Mouse (Mus musculus) cerebellum, adult (tissue): Measurements from ENCODE around the gene Ptk6.

ENCODE experiments used
- ATAC-seq: cut with Nextera tagmentation; 2 replicates; pipeline ENCODE4 v1.9.2; 2017; ENCODE audit warnings: mild to moderate bottlenecking, moderate library complexity, mixed read lengths; ENCODE audit not compliant: insufficient number of reproducible peaks, low FRiP score, low TSS enrichment

Gene Ptk6

DNA sequence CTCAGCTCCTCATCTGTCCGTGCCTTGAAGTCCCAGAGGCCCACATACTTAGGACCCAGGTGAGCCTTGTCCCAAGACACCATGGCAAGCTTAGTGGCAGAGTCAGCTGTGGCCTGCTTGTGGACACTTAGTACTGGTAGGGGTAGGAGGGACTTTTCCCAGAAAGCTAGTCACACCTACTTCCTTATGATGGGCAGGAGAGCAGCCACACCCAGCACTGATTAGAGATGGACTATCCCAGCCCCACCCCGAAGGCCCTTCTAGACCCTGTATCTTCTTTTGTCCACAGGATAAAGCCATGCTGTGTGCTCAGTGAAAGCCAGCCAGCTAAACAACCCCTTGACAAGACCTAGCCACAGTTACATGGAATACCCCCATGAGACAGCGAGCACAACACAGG is at the start of gene Ptk6:
Gene Ptk6 (minus strand): TSS at position 368 of the 400 bp plus-strand sequence.
- no peak for ATAC-seq

DNA sequence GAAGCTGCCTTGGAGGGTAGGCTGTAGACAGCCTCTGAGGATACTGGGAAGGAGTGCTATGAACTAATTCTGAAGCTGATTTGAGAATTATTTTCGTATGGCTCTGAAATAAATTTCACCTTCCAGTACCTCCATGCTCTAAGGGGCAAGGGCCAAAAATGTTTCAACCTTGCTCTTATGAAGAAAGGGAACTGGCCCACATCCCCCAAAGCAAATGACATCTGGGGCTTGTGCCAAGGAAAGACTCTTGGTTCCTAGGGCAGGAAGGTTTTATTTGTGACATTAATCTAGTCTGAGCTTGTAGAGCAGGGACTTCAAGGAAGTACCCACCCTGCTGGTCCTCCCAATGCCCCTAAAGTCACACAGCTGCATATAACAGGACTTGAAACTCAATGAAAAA is 49.3 kb upstream of the Ptk6 start:
- no peak for ATAC-seq

DNA sequence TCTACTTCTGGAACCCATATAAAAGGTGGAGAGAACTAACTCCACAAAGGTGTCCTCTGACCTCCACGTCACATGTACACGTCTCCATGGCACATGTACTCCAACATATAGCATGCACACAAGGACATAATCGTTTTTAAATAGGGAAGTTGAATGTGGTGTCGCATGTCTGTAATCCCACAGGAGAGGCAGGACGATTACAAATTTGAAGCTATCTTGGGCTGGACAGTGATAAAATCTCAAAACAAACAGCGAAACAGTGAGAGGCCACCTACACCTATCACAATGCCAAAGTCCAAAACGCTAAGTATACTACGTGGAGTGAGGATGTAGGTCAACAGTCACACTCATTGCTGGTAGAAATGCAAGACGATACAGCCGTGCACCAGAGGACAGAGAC is 46.6 kb upstream of the Ptk6 start:
- ATAC-seq = no peak

DNA sequence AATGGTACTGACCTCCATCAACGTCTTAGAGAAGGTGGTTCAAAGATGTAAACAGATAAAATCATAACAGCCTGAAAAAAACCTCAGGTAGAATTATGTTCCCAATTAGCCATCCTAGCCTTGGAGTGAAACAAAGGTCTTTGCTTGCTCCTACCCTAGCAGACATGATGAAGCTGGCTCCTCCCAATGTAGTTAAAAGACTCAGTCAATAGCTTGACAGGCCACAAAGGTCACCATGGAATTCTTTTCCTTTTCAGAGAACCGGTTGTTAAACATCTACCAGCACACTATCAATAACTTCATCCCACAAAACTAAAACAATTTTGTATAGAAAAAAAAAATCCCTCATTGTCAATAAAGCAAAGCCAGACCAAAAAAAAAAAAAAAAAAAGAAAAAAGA is 42.4 kb upstream of the Ptk6 start:
- ATAC-seq = no peak

DNA sequence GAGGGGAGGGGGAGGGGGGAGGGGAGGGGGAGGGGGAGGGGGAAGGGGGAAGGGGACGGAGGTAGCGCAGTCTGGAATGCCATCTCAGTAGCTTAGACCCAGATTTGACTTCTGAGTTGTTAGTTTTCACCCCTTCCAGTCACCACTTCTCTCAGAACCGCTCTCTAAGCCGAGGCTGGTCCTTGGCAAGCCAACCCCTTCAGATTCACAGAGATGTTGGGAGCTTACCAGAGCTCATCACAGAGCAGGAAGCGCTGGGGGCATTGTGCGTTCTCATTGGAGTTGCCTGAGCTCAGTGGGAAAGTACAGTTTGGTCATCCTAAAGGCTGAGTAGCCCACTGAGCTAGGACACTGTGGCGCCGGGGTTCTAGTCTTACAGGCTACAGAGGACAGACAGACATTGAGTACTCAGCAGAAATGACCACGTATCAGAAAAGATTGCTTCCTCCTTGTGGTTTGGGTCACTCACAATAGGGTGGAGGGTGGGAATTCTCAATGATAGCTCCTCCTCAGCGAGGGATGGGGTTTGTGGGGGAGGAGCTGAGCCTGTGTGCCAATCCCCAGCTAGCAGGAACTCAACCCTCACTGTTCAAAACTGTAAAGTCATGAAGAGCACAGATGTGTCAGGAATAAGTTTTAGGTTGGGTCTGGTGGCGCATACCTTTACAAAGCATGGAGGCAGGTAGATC is 41.3 kb upstream of the Ptk6 start:
- ATAC-seq = no peak

DNA sequence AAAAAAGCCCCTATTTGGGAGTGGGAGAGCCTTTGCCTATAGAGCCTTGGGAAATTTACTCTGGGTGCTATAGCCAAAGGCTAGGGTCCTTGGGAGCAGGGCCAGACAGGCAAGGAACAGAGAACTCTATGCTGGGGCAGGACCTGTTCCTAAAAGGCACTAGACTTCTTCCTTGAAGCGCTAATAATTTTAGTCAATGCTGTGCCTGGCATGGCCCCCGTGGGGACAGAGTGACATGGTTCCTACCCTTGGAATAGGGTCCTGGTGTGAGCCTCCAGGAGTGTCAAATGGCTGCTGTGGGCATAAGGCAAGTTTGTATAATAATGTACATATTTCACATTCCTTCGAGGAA is 39.7 kb upstream of the Ptk6 start:
- ATAC-seq = no peak

DNA sequence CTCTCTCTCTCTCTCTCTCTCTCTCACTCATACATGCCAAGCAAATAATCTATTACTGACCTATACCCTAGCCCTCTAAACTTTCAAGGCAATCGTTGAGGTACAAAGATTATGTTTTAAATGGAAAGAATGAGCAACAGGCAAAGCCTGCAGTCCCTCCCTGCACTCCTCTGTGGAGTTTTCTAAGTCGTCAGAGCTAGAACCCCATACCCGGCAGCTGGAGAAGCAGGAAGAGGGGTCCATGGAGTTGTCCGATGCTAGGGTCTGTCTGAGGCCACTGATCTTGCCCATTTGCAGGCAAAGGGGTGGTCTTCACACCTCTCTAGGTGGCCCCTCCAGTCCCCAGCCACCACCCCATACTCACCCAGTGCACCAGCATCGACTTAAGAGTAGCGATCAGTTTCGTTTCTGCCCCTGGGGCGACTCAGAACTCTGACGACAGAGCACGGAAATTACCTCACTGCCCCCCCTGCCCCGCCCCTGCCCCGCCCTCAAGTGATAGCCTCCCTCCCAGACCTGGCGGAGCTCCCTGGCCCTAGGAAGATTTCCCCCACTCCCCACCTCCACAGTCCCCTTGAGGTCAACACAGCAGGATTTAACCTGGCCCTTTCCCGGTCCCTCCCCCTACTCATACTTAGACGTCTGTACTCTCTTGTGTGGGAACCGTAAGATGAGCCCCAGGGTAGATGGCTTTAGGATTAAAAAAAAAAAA is 39.2 kb upstream of the Ptk6 start, which contains the start of gene Helz2:
Gene Helz2 (minus strand): TSS at position 426 of the 712 bp plus-strand sequence.
- ATAC-seq = no peak

DNA sequence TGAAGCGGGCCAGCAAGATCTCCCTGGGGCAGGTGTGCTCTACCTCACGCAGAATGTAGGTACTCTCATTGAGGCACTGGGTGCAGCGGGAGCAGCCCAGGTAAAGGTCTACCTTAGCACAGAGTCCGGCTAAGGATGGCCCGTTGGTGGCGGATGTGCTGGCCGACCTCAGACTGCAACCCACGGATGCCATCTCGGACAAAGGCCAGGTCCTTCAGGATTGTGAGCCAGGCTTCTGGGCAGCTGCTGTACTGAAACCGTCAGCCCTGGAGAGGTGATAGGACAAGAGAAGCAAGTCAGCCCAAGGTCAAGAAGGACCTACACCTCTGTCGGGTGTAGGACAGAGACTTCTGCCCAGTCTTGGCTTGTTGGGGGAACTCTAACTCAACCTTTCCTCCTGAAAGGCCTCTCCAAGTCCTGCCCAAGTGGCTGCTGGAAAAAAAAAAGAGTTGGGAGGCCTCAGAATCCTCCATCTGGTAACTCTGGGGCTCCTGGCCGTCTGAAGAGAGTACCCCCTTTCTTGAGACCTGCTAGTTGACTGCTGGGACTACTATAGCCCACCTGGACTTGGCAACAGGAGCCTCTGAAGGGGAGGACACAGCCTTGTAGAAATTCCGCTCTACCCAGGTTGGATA is 38.3 kb upstream of the Ptk6 start:
- ATAC-seq = no peak

DNA sequence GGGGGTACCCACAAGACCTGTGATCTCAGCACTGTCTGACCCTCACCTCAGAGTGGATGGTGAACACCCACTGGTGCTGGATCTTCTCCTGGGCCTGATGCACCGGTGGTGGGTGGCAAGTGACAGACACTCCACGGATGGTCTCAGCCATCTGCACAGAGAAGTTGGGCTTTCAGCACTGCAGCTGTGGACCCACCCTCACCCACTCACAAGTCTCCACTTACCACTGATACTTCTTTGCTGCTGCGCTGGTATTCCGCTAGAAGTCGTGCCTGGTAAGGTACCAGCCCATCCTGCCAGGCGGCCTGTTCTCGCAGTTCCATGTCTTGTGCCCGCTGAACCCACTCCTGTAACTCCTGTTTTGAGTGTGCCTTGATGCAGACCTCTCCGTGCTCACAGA is 36.7 kb upstream of the Ptk6 start:
- ATAC-seq = no peak

DNA sequence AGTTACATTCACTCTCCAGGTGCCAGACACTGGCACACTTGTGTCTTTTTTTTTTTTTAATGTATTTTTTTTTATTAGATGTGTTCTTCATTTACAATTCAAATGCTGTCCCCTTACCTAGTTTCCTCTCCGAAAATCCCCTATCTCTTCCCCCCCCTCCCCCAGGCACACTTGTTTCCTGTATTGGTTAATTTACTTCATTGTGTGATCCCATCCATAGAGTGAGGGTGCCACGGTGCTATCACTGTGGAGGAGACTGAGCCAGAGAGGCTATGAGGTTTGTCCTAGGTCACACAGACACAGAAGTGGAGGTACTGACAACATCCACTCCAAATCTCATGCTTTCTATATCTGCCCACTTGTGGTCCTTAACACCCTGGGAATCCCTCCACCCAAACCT is 36.3 kb upstream of the Ptk6 start:
- no peak for ATAC-seq

DNA sequence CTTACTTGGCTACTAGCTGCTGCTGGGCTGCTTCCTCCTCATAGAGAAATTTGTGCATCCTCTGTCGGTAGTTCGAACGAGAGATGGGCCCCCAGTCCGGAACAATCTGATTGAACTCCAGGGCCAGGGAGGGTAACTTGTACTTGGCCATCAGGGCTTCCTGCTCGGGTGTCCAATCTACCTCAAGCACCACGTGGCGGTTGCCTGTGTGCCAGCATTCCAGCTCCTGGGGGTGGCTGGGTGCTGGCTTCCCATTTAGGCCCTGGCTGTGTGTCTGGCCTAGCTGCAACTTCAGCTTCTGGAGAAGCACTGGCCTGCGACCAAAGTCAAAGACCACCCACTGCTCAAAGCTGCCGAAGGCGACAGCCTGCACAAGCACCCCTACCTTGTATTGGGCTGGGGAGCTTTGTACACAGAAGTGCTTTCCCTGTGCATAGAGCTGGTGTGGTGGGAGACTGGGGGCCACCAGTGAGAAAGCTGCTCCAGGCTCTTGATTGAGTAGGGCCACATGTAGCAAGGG is 35.6 kb upstream of the Ptk6 start:
- no peak for ATAC-seq

DNA sequence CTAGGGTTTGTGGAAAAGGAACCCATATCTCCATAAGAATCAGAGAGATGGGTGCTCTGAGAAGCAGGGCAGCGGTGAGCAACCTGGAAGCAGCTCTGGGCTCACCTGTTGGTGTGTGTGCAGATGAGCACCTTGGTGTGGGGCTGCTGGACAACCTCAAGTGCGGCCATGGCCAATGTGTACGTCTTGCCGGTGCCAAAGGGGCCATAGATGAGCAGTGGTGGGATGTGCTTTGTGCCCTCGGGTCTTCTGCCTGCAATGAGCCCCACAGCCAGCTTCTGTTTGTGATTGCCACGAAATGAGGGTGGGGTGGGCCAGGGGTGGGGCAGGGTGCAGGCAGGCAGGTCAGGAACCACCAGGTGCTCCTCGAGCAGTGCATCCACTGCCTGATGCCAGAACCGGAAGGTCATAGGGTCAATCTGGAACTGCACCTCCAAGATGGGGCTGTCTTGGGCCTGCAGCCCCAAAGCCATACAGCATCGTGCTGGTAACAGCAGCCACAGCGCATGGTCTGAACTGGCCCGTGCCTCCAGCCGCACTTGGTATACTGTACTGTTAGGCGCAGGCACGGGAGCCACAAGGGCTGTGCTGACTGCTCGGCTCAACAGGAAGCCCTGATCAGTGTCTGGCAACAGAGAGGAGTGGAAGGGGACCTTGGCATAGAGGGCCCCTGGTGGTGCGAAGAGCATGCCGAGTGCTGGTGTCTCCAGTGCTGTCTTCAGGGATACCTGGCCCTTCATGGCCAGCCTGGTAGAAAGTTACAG is 34.8 kb upstream of the Ptk6 start:
- no peak for ATAC-seq

DNA sequence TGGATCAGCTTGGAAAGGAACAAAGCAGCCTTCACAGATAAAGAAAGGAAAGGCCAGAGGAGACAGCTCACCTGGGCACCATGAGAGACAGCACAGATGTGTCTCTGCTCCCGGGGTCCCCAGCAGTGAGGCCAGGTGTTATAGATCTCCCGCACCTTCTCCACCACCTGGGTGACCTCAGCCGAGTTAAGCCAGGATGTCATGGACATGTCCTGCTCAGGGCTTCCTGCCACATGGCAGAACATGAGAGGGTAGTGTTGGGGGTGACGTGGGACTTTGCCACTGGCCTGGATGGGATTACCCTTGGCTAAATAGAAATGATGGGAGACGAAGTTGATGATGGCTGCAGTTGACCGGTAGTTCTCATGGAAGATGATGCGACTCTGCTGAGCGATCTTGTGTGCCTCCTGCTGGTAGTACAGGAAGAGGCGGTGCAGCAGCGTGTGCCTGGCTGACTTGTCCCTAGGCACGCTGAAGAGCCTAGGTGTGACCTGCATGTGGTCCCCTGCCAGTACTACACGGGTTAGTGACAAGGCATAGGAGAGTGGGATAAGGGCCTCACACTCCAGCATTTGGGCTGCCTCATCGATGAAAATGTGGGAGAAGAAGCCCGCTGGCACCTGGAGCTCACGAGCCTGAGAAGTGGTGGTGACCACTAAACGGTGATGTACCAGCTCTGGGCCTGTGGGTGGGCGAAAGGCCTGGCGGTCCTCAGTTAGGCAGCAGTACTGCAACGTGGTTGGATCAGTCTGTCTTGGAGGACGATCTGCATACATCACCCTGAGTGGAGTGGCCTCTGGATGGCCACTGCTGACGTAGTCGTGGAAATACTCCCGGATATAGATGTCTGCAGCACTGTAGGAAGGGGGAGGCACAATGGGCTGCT is 33.3 kb upstream of the Ptk6 start:
- no peak for ATAC-seq

DNA sequence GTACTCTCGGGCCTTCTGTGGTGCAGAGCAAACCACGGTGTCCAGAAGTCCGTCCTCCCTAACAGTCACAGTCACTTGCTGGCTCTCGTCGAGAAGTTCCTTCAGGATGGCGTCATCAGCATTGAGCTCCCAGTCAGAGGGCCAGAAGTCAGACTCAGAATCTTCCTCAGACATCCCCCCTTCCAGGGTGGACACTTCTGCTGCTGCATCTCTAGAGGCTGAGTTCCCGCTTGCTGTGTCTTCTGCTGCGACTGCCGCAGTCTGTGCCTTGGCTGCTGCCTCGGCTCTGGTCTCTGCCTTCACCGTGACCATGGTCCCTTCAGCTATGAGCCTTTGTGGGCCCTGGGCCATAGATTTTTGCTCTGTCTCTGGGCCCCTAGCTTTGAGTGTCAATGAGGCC is 32.1 kb upstream of the Ptk6 start:
- no peak for ATAC-seq

DNA sequence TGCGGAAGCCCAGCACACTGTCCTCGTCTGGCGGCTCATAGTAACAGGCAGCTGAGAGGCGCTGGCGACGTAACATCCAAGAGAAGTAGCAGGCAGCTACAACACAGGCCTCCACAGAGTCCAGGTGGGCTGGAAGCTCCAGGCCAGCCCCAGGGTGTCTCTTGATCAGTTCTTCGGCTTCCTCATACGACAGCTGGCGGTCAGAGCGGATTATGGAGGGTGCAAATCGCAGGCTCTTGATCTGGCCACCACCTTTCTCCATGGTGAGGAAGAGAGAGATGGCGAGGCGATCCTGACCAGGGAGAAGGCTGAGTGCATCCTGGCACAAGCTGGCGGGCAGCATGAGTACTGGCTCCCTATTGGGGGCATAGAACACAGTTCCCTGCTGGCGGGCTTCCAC is 30.9 kb upstream of the Ptk6 start:
- no peak for ATAC-seq

DNA sequence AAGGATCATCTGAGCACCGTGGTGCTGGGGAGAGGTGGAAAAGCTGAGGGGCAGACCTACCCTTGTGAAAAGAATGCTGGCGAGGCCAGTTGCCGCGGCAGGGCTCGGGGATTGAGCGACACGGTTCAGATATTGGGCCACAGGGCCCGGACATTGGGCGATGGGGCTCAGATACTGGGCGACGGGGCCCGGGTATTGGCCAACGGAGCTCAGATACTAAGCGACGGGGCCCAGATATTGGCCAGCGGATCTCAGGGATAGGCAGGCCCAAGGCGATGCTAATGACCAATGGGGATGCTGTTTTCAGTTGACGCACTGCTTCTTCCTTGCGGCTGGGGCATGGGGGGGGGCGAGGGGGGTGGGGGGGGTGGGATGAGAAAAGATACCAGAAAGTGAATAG is 28.6 kb upstream of the Ptk6 start:
- peak; percentile 93 for ATAC-seq

DNA sequence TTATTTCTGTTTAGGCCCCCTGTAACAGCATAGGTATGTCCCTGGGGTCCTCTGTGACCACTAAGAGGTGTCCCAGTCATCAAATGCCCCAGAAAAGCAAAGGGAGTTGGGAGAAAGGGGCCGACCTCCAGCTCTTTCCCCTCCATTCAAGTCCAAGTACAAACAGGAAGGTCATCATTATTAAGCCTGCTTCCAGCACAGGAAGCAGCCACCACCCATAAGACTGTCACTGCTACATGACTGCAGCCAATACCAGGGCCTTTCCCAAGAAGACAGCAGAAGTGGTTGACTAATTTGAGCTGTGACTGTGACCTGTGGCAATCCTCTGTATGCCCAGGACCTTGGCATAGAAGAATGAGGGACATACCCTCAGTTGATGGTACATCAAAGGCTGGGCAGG is 25.7 kb upstream of the Ptk6 start:
- ATAC-seq = no peak

DNA sequence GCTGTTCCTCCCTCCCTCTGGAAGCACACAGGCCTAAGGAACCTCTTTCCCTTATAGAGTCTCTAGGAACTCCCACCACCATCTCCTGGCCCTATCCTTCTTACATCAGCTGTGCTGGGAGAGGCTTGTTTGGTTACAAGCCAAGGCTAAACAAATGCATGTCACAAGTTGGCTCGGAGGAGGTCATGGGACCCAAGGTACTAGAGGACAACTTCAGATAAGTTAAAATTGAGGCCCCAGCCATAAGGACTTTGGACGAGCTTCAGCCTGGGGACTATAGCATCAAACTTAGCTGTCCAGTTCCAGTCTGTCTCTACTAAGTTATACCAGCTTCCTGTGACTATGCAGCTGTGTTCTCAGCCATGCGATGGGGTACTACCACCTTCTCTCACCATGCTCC is 24.5 kb upstream of the Ptk6 start:
- ATAC-seq = no peak

DNA sequence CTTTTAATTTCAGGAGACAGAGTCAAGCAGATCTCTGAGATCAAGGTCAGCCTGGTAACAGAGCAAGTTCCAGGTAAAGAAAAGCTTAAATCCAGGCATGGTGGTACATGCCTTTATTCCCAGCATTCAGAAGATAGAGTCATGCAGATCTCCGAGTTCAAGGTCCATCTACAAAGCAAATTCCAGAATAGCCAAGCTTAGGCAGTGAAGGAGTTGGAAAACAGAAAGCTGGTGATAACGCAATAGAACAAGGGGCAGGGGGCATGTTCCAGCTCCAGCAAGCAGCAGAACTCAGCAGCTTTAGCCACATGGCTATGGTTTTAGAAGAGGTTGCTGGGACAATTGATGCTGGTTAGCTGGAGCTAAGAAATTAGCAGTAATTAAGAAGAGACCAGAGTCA is 22.4 kb upstream of the Ptk6 start:
- no peak for ATAC-seq

DNA sequence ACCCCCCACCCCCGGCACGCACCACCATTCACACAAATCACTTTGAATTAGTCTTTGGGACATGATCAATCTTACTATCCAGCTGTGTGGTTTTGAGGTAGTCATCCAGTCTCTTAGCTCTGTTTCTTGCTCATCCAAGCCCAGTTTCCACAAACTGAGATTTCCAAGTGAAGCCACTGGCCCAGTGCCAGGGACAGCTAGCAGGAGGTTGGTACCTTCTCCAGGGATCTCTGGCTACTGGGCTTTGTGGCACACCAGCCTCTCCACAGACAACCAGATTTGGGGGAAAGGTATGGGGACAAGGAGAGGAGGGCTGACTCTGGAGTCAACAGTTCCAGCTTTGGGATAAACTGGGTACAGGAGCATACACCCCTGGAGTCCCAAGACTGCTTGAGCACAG is 17.8 kb upstream of the Ptk6 start:
- ATAC-seq = no peak
